Mouse (Mus musculus) neural tube, embryonic 15.5 days (tissue): ENCODE measurements around the gene Hba-a1. TPM values are rescaled to one million over a fixed set of nuclear protein-coding genes. Genes with fewer than 3 reads are reported as not detected.
"Not testable (repeated sequence)": the region's sequence is repeated elsewhere in the genome, so short reads cannot be mapped to it uniquely, and the experiment has no call there.

Experiments used
- ATAC-seq: fragments of 200-750 bp; cut with Nextera tagmentation; 2 replicates; pipeline ENCODE4 v1.8.0; 2017; ENCODE audit warnings: mild to moderate bottlenecking, moderate TSS enrichment, moderate library complexity; ENCODE audit not compliant: low FRiP score
- H3K27ac ChIP-seq: fragments of 300-500 bp; sonication (generic); replicated peaks from 2 replicates; pipeline ENCODE4 v1.5.1; 2015; ENCODE audit warnings: mild to moderate bottlenecking, inconsistent platforms
- H3K27me3 ChIP-seq: fragments of 300-500 bp; sonication (generic); replicated peaks from 2 replicates; pipeline ENCODE4 v1.6.1; 2015; ENCODE audit warnings: inconsistent platforms
- H3K36me3 ChIP-seq: fragments of 300-500 bp; sonication (generic); 2 replicates; pipeline ENCODE4 v1.6.1; 2015; ENCODE audit warnings: inconsistent platforms
- H3K4me1 ChIP-seq: fragments of 300-500 bp; sonication (generic); 2 replicates; pipeline ENCODE4 v1.6.1; 2015; ENCODE audit warnings: inconsistent platforms
- H3K4me2 ChIP-seq: fragments of 300-500 bp; sonication (generic); 2 replicates; pipeline ENCODE4 v1.6.1; 2015; ENCODE audit warnings: inconsistent platforms, mild to moderate bottlenecking, moderate library complexity
- H3K4me3 ChIP-seq: fragments of 300-500 bp; sonication (generic); replicated peaks from 2 replicates; pipeline ENCODE4 v1.5.1; 2015; ENCODE audit warnings: mild to moderate bottlenecking, inconsistent platforms
- H3K9ac ChIP-seq: fragments of 300-500 bp; sonication (generic); replicated peaks from 2 replicates; pipeline ENCODE4 v1.6.1; 2015; ENCODE audit warnings: mild to moderate bottlenecking, inconsistent platforms
- H3K9me3 ChIP-seq: fragments of 300-500 bp; sonication (generic); replicated peaks from 2 replicates; pipeline ENCODE4 v1.6.1; 2016; ENCODE audit warnings: inconsistent platforms
- WGBS: fragments of 180-500 bp; shearing (Covaris S2); methylation state at CpG from one replicate; pipeline ENCODE4 v1.1.7; 2015; ENCODE audit warnings: mixed read lengths; 5-methylcytosine and 5-hydroxymethylcytosine counted together
- polyA plus RNA-seq: library from polyadenylated mRNA; unstranded; fragments of >200 nt; fragmentation: Nextera tagmentation; extraction: Ambion mirVana; gene quantifications from 2 replicates; pipeline ENCODE4 v1.2.1, GENCODE M21; 2015

The Hba-a1 gene
- polyA plus RNA-seq, 1 experiment from 2014 or later: 2,622 TPM

DNA sequence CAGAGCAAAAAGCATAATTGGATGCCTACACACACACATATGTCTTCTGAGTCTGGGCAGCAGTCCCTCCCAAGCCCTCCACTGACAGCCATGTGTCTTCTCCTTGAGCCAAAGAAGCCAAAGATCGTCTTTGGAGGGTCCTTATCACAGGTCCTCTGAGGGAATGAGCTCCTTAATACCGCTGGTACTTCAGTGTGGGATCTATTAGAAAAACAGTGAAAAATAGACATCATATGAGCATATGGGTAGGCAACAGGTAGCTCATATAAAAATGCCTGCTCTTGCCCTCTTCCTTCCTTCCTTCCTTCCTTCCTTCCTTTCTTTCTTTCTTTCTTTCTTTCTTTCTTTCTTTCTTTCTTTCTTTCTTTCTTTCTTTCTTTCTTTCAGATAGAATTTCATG lies 1.3 kb downstream of the Hba-a1 start:
- not testable (repeated sequence) for H3K36me3 ChIP-seq, H3K27ac ChIP-seq, H3K9me3 ChIP-seq, H3K27me3 ChIP-seq, H3K9ac ChIP-seq, ATAC-seq, H3K4me2 ChIP-seq, H3K4me1 ChIP-seq, H3K4me3 ChIP-seq
- WGBS: 72% methylated on average over 2 of the region's 2 CpGs

- no peaks in the 10 kb centered on the region for H3K4me1 ChIP-seq
- H3K36me3 ChIP-seq: no peaks in the 10 kb centered on the region
- H3K27me3 ChIP-seq: no peaks in the 10 kb centered on the region; the same call in 1 of the 2 replicates
- ATAC-seq: no peak
- H3K4me2 ChIP-seq: no peak overlapping the region
- no peak overlapping the region for H3K4me3 ChIP-seq
- 84% methylated on average over 7 of the region's 7 CpGs for WGBS
- H3K27ac ChIP-seq: no peak overlapping the region
- H3K9me3 ChIP-seq: no peaks in the 10 kb centered on the region
- no peak overlapping the region for H3K9ac ChIP-seq
Observed at GRCm38 (mm10) chr11:32285031-32285775, 1.9 kb downstream of the Hba-a1 start.

DNA sequence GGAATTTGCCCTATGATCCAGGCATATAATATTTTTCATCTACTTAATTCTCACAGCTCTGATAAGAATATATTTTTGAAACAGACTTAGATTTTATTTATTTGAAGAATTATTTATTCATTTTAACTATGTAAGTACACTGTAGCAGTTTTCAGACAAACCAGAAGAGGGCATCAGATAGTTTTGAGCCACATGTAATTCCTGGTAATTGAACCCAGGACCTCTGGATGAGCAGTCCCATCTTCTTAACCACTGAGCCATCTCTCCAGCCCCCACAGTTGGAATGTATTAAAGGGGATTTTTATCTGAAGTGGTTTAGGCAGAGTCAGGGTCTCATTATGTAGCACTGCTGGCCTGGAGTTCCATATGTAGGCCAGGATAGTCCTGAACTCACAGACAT lies 2.6 kb downstream of the Hba-a1 start:
- H3K27ac ChIP-seq, H3K9me3 ChIP-seq, H3K36me3 ChIP-seq, H3K4me1 ChIP-seq, ATAC-seq, H3K4me2 ChIP-seq, H3K4me3 ChIP-seq, H3K9ac ChIP-seq, H3K27me3 ChIP-seq: not testable (repeated sequence)

- H3K4me3 ChIP-seq: peak within 1 kb of the TSS; percentile 36
- H3K4me2 ChIP-seq: peak within 1 kb of the TSS; percentile 64
- not testable (repeated sequence) for H3K9me3 ChIP-seq, H3K36me3 ChIP-seq, H3K27me3 ChIP-seq, H3K27ac ChIP-seq, H3K4me1 ChIP-seq
- 0 out of 2 replicates have a peak within 1 kb of the TSS, but pooled peaks have one; percentile 17 for H3K9ac ChIP-seq
- 22% methylated on average over 30 of the region's 33 CpGs for WGBS
- peak; percentile 88 for ATAC-seq
Observed at GRCm38 (mm10) chr11:32286695-32287492, 3.6 kb downstream of the Hba-a1 start, which contains the start of gene Hbq1b. Gene Hbq1b, plus strand, starts transcription at chr11:32286965.

GRCm38 (mm10) chr11:32287493-32287825 lies 4.1 kb downstream of the Hba-a1 start:
- WGBS: 68% methylated on average over 9 of the region's 9 CpGs

DNA sequence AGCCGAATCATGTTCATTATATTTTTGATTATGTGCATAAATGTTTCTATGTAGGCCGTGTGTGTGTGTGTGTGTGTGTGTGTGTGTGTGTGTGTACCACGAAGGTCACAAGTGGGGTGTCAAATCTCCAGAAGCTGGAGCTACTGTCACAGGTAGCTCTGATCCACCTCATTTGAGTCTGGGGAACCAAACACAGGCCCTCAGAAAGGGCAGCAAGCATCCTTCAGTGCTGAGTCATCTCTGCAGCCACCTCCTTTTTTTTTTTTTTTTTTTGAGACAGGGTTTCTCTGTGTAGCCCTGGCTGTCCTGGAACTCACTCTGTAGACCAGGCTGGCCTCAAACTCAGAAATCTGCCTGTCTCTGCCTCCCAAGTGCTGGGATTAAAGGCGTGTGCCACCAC lies 9.5 kb downstream of the Hba-a1 start:
- H3K9me3 ChIP-seq, H3K9ac ChIP-seq, H3K4me3 ChIP-seq, H3K27me3 ChIP-seq, H3K4me1 ChIP-seq, H3K4me2 ChIP-seq, H3K36me3 ChIP-seq, H3K27ac ChIP-seq, ATAC-seq: not testable (repeated sequence)
- 86% methylated on average over 4 of the region's 4 CpGs for WGBS

More at GRCm38 (mm10) chr11:32287493-32287825, 4.1 kb downstream of the Hba-a1 start:
- Histone ChIP-seq H3K9ac (no peak overlapping the region), H3K4me1 (no peaks in the 10 kb centered on the region), H3K36me3 (no peaks in the 10 kb centered on the region), H3K4me3 (no peak overlapping the region), H3K9me3 (no peaks in the 10 kb centered on the region), H3K27me3 (no peaks in the 10 kb centered on the region; the same call in 1 of the 2 replicates), H3K4me2 (peak overlapping the region; percentile 64), H3K27ac (no peak overlapping the region)
- ATAC-seq: no peak

GRCm38 (mm10) chr11:32293479-32293878 lies 10.2 kb downstream of the Hba-a1 start:
- not testable (repeated sequence) for H3K4me2 ChIP-seq, H3K36me3 ChIP-seq, H3K9ac ChIP-seq, H3K4me1 ChIP-seq, H3K9me3 ChIP-seq, ATAC-seq, H3K27ac ChIP-seq, H3K4me3 ChIP-seq, H3K27me3 ChIP-seq
- WGBS: 72% methylated on average over 3 of the region's 3 CpGs

GRCm38 (mm10) chr11:32296203-32296602 lies 12.9 kb downstream of the Hba-a1 start, which contains the start of gene Hba-a2:
Gene Hba-a2, plus strand, starts transcription at chr11:32296489.
- not testable (repeated sequence) for H3K36me3 ChIP-seq, H3K9me3 ChIP-seq, ATAC-seq, H3K4me1 ChIP-seq, H3K27ac ChIP-seq, H3K9ac ChIP-seq, H3K4me3 ChIP-seq, H3K27me3 ChIP-seq, H3K4me2 ChIP-seq
- no CpG with 5 or more reads among the region's 4 CpGs for WGBS

GRCm38 (mm10) chr11:32297417-32297816 lies 14.1 kb downstream of the Hba-a1 start:
- not testable (repeated sequence) for H3K4me2 ChIP-seq, H3K4me1 ChIP-seq
- WGBS: 54% methylated on average over 2 of the region's 2 CpGs

DNA sequence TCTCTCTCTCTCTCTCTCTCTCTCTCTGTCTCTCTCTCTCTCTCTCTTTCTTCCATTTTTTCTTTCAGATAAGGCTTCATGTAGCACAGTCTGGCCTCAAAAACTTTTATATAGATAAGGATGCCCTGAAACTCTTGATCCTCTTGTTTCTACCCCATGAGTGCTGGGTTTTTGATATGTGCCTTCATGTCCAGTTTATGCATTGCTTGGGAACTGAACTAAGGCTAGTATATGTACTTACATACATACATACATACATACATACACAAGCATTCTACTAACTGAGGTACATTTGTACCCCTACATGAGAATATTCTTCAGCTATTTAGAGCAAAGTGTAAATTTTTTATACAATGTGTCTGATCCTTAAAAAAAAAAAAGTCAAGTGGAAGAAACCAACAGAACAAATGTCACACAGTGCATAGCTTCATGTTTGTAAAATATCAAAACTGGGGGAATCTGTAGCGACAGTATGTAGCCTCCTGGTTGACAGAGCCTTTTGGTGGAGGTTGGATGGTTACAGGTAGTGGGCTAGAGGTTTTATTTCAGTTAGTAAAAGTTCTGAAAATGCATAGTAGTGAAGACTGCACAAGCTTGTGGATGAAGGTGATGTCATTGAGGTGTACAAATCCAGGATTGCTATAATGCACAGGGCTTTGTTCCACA lies 14.7 kb downstream of the Hba-a1 start:
- Histone ChIP-seq H3K36me3 (no peaks in the 10 kb centered on the region), H3K4me3 (no peak overlapping the region), H3K27ac (no peak overlapping the region), H3K9me3 (no peaks in the 10 kb centered on the region), H3K4me2 (no peak overlapping the region), H3K4me1 (peaks cover 4% of the 10 kb centered on the region; the same call in 1 of the 2 replicates), H3K9ac (no peak overlapping the region), H3K27me3 (peaks cover 9% of the 10 kb centered on the region; the same call in 1 of the 2 replicates)
- ATAC-seq: no peak
- 87% methylated on average over 1 of the region's 1 CpGs for WGBS

More at GRCm38 (mm10) chr11:32297417-32297816, 14.1 kb downstream of the Hba-a1 start:
- not testable (repeated sequence) for H3K4me3 ChIP-seq, H3K36me3 ChIP-seq, H3K9me3 ChIP-seq, H3K27me3 ChIP-seq, H3K27ac ChIP-seq, H3K9ac ChIP-seq, ATAC-seq

- Histone ChIP-seq H3K27ac (no peak overlapping the region), H3K9ac (no peak overlapping the region), H3K4me1 (peaks cover 8% of the 10 kb centered on the region; the same call in 1 of the 2 replicates), H3K36me3 (no peaks in the 10 kb centered on the region), H3K9me3 (no peaks in the 10 kb centered on the region), H3K4me2 (no peak overlapping the region), H3K27me3 (peaks cover 9% of the 10 kb centered on the region; the same call in 1 of the 2 replicates), H3K4me3 (no peak overlapping the region)
- 99% methylated on average over 2 of the region's 2 CpGs for WGBS
- ATAC-seq: no peak
Observed at GRCm38 (mm10) chr11:32298532-32298918, 15.2 kb downstream of the Hba-a1 start.
